Mouse (Mus musculus) limb, embryonic 12.5 days (tissue): ENCODE results near the gene Cnga4. TPM values are rescaled to one million over a fixed set of nuclear protein-coding genes. Genes with fewer than 3 reads are reported as not detected.
"Not testable (repeated sequence)": the region's sequence is repeated elsewhere in the genome, so short reads cannot be mapped to it uniquely, and the experiment has no call there.

Experiments
- ATAC-seq: fragments of 200-750 bp; cut with Nextera tagmentation; 2 replicates; pipeline ENCODE4 v1.8.0; 2017; ENCODE audit warnings: low read depth, moderate TSS enrichment; ENCODE audit not compliant: insufficient number of reproducible peaks, insufficient read depth, low FRiP score, low TSS enrichment
- H3K27ac ChIP-seq: fragments of 300-500 bp; sonication (generic); 2 replicates; pipeline ENCODE4 v1.5.1; 2016; ENCODE audit warnings: mild to moderate bottlenecking, moderate library complexity
- H3K27me3 ChIP-seq: fragments of 300-500 bp; sonication (generic); 2 replicates; pipeline ENCODE4 v1.6.1; 2016; ENCODE audit warnings: mild to moderate bottlenecking, moderate library complexity
- H3K36me3 ChIP-seq: fragments of 300-500 bp; sonication (generic); 2 replicates; pipeline ENCODE4 v1.6.1; 2016; ENCODE audit warnings: mild to moderate bottlenecking, moderate library complexity
- H3K4me1 ChIP-seq: fragments of 300-500 bp; sonication (generic); replicated peaks from 2 replicates; pipeline ENCODE4 v1.6.1; 2016
- H3K4me2 ChIP-seq: fragments of 300-500 bp; sonication (generic); 2 replicates; pipeline ENCODE4 v1.6.1; 2016; ENCODE audit warnings: mild to moderate bottlenecking, moderate library complexity
- H3K4me3 ChIP-seq: fragments of 300-500 bp; sonication (generic); replicated peaks from 2 replicates; pipeline ENCODE4 v1.5.1; 2016; ENCODE audit warnings: mild to moderate bottlenecking
- H3K9ac ChIP-seq: fragments of 300-500 bp; sonication (generic); replicated peaks from 2 replicates; pipeline ENCODE4 v1.6.1; 2016; ENCODE audit warnings: mild to moderate bottlenecking, moderate library complexity
- H3K9me3 ChIP-seq: fragments of 300-500 bp; sonication (generic); 2 replicates; pipeline ENCODE4 v1.6.1; 2016; ENCODE audit warnings: mild to moderate bottlenecking, moderate library complexity
- WGBS: fragments of 180-500 bp; shearing (Covaris S2); methylation state at CpG from one replicate; pipeline ENCODE4 v1.1.7; 2016; 5-methylcytosine and 5-hydroxymethylcytosine counted together
- polyA plus RNA-seq: library from polyadenylated mRNA; unstranded; fragments of >200 nt; fragmentation: Nextera tagmentation; extraction: Ambion mirVana; gene quantifications from 2 replicates; pipeline ENCODE4 v1.2.1, GENCODE M21; 2016

Gene Cnga4
- polyA plus RNA-seq, 1 experiment from 2014 or later, result not detected

GRCm38 (mm10) chr7:105387696-105388095 is 16.7 kb upstream of the Cnga4 start:
- WGBS, result 95% methylated on average over 2 of the region's 2 CpGs
- Histone ChIP-seq H3K27ac (no peak overlapping the region), H3K9me3 (no peaks in the 10 kb centered on the region), H3K36me3 (peaks cover 78% of the 10 kb centered on the region), H3K4me2 (no peak overlapping the region), H3K4me3 (no peak overlapping the region), H3K4me1 (no peaks in the 10 kb centered on the region), H3K9ac (no peak overlapping the region), H3K27me3 (no peaks in the 10 kb centered on the region)
- ATAC-seq, result no peak

- no peak for ATAC-seq
- no peak overlapping the region for H3K9ac ChIP-seq
- no peaks in the 10 kb centered on the region for H3K9me3 ChIP-seq
- H3K4me1 ChIP-seq, result no peaks in the 10 kb centered on the region
- H3K27me3 ChIP-seq, result no peaks in the 10 kb centered on the region
- 87% methylated on average over 2 of the region's 2 CpGs for WGBS
- H3K4me2 ChIP-seq, result no peak overlapping the region
- H3K36me3 ChIP-seq, result peaks cover 56% of the 10 kb centered on the region
- no peak overlapping the region for H3K4me3 ChIP-seq
- H3K27ac ChIP-seq, result no peak overlapping the region
These were observed 14.1 kb upstream of the Cnga4 start for GRCm38 (mm10) chr7:105390236-105390635.

GRCm38 (mm10) chr7:105394606-105395005 is 9.8 kb upstream of the Cnga4 start:
- peaks cover 9% of the 10 kb centered on the region for H3K4me1 ChIP-seq
- no peaks in the 10 kb centered on the region for H3K27me3 ChIP-seq
- no peak overlapping the region for H3K4me2 ChIP-seq
- no peak overlapping the region for H3K27ac ChIP-seq
- H3K9me3 ChIP-seq, result no peaks in the 10 kb centered on the region
- no peak overlapping the region for H3K9ac ChIP-seq
- H3K36me3 ChIP-seq, result peaks cover 15% of the 10 kb centered on the region
- H3K4me3 ChIP-seq, result no peak overlapping the region
- 79% methylated on average over 1 of the region's 1 CpGs for WGBS
- no peak for ATAC-seq

- no peak overlapping the region for H3K9ac ChIP-seq
- H3K4me3 ChIP-seq, result no peak overlapping the region
- H3K4me2 ChIP-seq, result no peak overlapping the region
- no peaks in the 10 kb centered on the region for H3K27me3 ChIP-seq
- ATAC-seq, result no peak
- no peak overlapping the region for H3K27ac ChIP-seq
- no peaks in the 10 kb centered on the region for H3K9me3 ChIP-seq
- peaks cover 9% of the 10 kb centered on the region for H3K4me1 ChIP-seq
- peaks cover 9% of the 10 kb centered on the region; the same call in 1 of the 2 replicates for H3K36me3 ChIP-seq
These were observed 9.1 kb upstream of the Cnga4 start for GRCm38 (mm10) chr7:105395131-105395820.

GRCm38 (mm10) chr7:105396126-105396525 is 8.2 kb upstream of the Cnga4 start:
- Histone ChIP-seq H3K4me2 (no peak overlapping the region), H3K27me3 (no peaks in the 10 kb centered on the region), H3K9ac (no peak overlapping the region), H3K4me3 (no peak overlapping the region), H3K27ac (no peak overlapping the region), H3K36me3 (peaks cover 9% of the 10 kb centered on the region; the same call in 1 of the 2 replicates), H3K9me3 (no peaks in the 10 kb centered on the region), H3K4me1 (peaks cover 9% of the 10 kb centered on the region)
- no peak for ATAC-seq

GRCm38 (mm10) chr7:105399058-105399934 is 5.1 kb upstream of the Cnga4 start:
- 3% methylated on average over 25 of the region's 25 CpGs for WGBS
- H3K27ac ChIP-seq, result peak overlapping the region; percentile 66

GRCm38 (mm10) chr7:105399935-105400624 is 4.3 kb upstream of the Cnga4 start, which contains the start of gene Fam160a2:
Fam160a2 (minus strand) TSS chr7:105400054.
- Histone ChIP-seq H3K9me3 (no peaks in the 10 kb centered on the region), H3K36me3 (no peaks in the 10 kb centered on the region), H3K4me2 (peak within 1 kb of the TSS; percentile 75), H3K4me3 (peak within 1 kb of the TSS; percentile 80), H3K27me3 (no peaks in the 10 kb centered on the region), H3K9ac (peak within 1 kb of the TSS; percentile 84), H3K4me1 (peaks cover 9% of the 10 kb centered on the region), H3K27ac (peak within 1 kb of the TSS; percentile 82)
- peak; percentile 100 for ATAC-seq
- WGBS, result under 1% methylated on average over 55 of the region's 55 CpGs

More at GRCm38 (mm10) chr7:105399058-105399934, 5.1 kb upstream of the Cnga4 start:
- peaks cover 9% of the 10 kb centered on the region for H3K4me1 ChIP-seq
- H3K36me3 ChIP-seq, result no peaks in the 10 kb centered on the region; the same call in 1 of the 2 replicates
- H3K9ac ChIP-seq, result peak overlapping the region; percentile 84
- peak; percentile 50; the same call in 1 of the 2 replicates for ATAC-seq
- H3K27me3 ChIP-seq, result no peaks in the 10 kb centered on the region
- peak overlapping the region; percentile 80 for H3K4me3 ChIP-seq
- no peaks in the 10 kb centered on the region for H3K9me3 ChIP-seq
- peak overlapping the region; percentile 75 for H3K4me2 ChIP-seq

GRCm38 (mm10) chr7:105406322-105406721 is 2.0 kb downstream of the Cnga4 start:
- Histone ChIP-seq H3K9me3 (no peaks in the 10 kb centered on the region), H3K4me2 (no peak overlapping the region), H3K27ac (no peak overlapping the region), H3K4me3 (no peak overlapping the region), H3K9ac (no peak overlapping the region), H3K27me3 (no peaks in the 10 kb centered on the region), H3K4me1 (no peaks in the 10 kb centered on the region), H3K36me3 (no peaks in the 10 kb centered on the region)
- WGBS, result 63% methylated on average over 1 of the region's 1 CpGs
- no peak for ATAC-seq

GRCm38 (mm10) chr7:105411874-105412632 is 7.7 kb downstream of the Cnga4 start:
- 55% methylated on average over 8 of the region's 8 CpGs for WGBS
- H3K9ac ChIP-seq, H3K4me3 ChIP-seq, H3K4me2 ChIP-seq, ATAC-seq, H3K27me3 ChIP-seq, H3K9me3 ChIP-seq, H3K36me3 ChIP-seq, H3K27ac ChIP-seq, H3K4me1 ChIP-seq: not testable (repeated sequence)

- H3K9ac ChIP-seq, result no peak overlapping the region
- no peak overlapping the region for H3K4me2 ChIP-seq
- no peak for ATAC-seq
- H3K27me3 ChIP-seq, result peaks cover 3% of the 10 kb centered on the region; the same call in 1 of the 2 replicates
- 53% methylated on average over 6 of the region's 6 CpGs for WGBS
- H3K4me3 ChIP-seq, result no peak overlapping the region
- H3K9me3 ChIP-seq, result no peaks in the 10 kb centered on the region
- H3K36me3 ChIP-seq, result no peaks in the 10 kb centered on the region
- no peaks in the 10 kb centered on the region for H3K4me1 ChIP-seq
- H3K27ac ChIP-seq, result no peak overlapping the region
These were observed 10.0 kb downstream of the Cnga4 start for GRCm38 (mm10) chr7:105414385-105414784.
